ENCODE assay signal across 30 mouse cellular contexts in genomic region chr11:59772902-59773301, GRCm38 (mm10). TPM values are rescaled to one million over a fixed set of nuclear protein-coding genes. Genes with fewer than 3 reads are reported as not detected.
"Had no signal": no experiment of that assay in that cellular context is flagged by ENCODE, and none has a peak within 500 bp of the region (broad histone marks: within the 10 kb centered on the region; RNA-seq: fewer than 3 reads in every experiment).

No protein-coding gene starts in this region.

- H3K4me1 ChIP-seq: hindbrain, embryonic 13.5 days; hindbrain, embryonic 15.5 days; kidney, embryonic 15.5 days; limb, embryonic 10.5 days; limb, embryonic 12.5 days; liver, embryonic 15.5 days had no signal

- ATAC-seq: hindbrain, postnatal 0 days; intestine, embryonic 16.5 days; liver, postnatal 0 days had no signal

- H3K9ac ChIP-seq: heart, embryonic 13.5 days; heart, embryonic 15.5 days; hindbrain, embryonic 13.5 days; hindbrain, embryonic 15.5 days; kidney, embryonic 15.5 days; limb, embryonic 12.5 days; liver, embryonic 13.5 days; liver, embryonic 15.5 days; liver, postnatal 0 days had no signal

- DNase-seq: gastrocnemius, postnatal 14 days; gastrocnemius, postnatal 36 days; heart, adult 11 months; heart, adult 2 months; heart, postnatal 14 days; kidney, adult 11 months; kidney, adult 2 months; kidney, adult 9 months; kidney, postnatal 14 days; kidney, postnatal 36 days; layer of hippocampus, adult 9-11 months; layer of hippocampus, postnatal 36 days; liver; liver, embryonic 13.5 days; liver, postnatal 0 days had no signal

- H3K9me3 ChIP-seq: heart, embryonic 13.5 days; heart, embryonic 15.5 days; hindbrain, embryonic 13.5 days; hindbrain, embryonic 15.5 days; kidney, embryonic 15.5 days; limb, embryonic 10.5 days; limb, embryonic 12.5 days; liver, embryonic 13.5 days; liver, embryonic 15.5 days had no signal

- H3K27me3 ChIP-seq: heart, embryonic 13.5 days; heart, embryonic 15.5 days; hindbrain, embryonic 13.5 days; hindbrain, embryonic 15.5 days; kidney, embryonic 15.5 days; limb, embryonic 12.5 days; liver, embryonic 13.5 days; liver, embryonic 15.5 days had no signal

- H3K4me2 ChIP-seq: heart, embryonic 11.5 days; heart, embryonic 13.5 days; heart, embryonic 15.5 days; hindbrain, embryonic 13.5 days; hindbrain, embryonic 15.5 days; kidney, embryonic 15.5 days; limb, embryonic 12.5 days; liver, embryonic 11.5 days; liver, embryonic 13.5 days; liver, embryonic 15.5 days had no signal

- H3K4me3 ChIP-seq: heart, adult 2 months; heart, embryonic 13.5 days; heart, embryonic 15.5 days; hindbrain, embryonic 13.5 days; hindbrain, embryonic 15.5 days; kidney, embryonic 15.5 days; limb, embryonic 10.5 days; limb, embryonic 12.5 days; liver, embryonic 13.5 days; liver, embryonic 15.5 days had no signal

- H3K27ac ChIP-seq: heart, adult 2 months; heart, embryonic 13.5 days; heart, embryonic 15.5 days; hindbrain, embryonic 13.5 days; hindbrain, embryonic 15.5 days; hindbrain, postnatal 0 days; kidney, embryonic 15.5 days; kidney, postnatal 0 days; limb, embryonic 10.5 days; limb, embryonic 12.5 days; liver, embryonic 13.5 days; liver, embryonic 15.5 days had no signal

RNA-seq across cellular contexts. Expression of gene Pld6, which starts 14.5 kb away (rescaled TPM):
- total RNA-seq: gastrocnemius, adult 18-20 months; gastrocnemius, adult 8-10 months; gastrocnemius, postnatal 36 days had no signal
